Mouse (Mus musculus): ENCODE data around the gene Abhd4. TPM values are rescaled to one million over a fixed set of nuclear protein-coding genes. Genes with fewer than 3 reads are reported as not detected.

Abhd4 gene
- polyA plus RNA-seq, 1 experiment from 2014 or later = 22.0 TPM

- 77% methylated on average over 10 of the region's 10 CpGs for WGBS (ENCODE audit: insufficient replicate concordance)
- no peaks in the 10 kb centered on the region for H3K27me3 ChIP-seq (replicated peaks)
- H3K4me3 ChIP-seq = no peak overlapping the region
- no peaks in the 10 kb centered on the region for H3K9me3 ChIP-seq (replicated peaks)
- H3K9ac ChIP-seq = no peak overlapping the region
- no peak overlapping the region for H3K4me2 ChIP-seq
- H3K4me1 ChIP-seq = no peaks in the 10 kb centered on the region
- H3K36me3 ChIP-seq = peaks cover 26% of the 10 kb centered on the region
- H3K27ac ChIP-seq = no peak overlapping the region
- no peak for ATAC-seq
Observed at GRCm38 (mm10) chr14:54267966-54268365, 14.0 kb downstream of the Abhd4 start.

- no peaks in the 10 kb centered on the region for H3K27me3 ChIP-seq (replicated peaks)
- no peaks in the 10 kb centered on the region for H3K9me3 ChIP-seq (replicated peaks)
- no peaks in the 10 kb centered on the region for H3K4me1 ChIP-seq
- H3K9ac ChIP-seq = no peak overlapping the region
- no peak overlapping the region for H3K4me3 ChIP-seq
- H3K36me3 ChIP-seq = peaks cover 19% of the 10 kb centered on the region; the same call in 1 of the 2 replicates
- H3K4me2 ChIP-seq = no peak overlapping the region
- H3K27ac ChIP-seq = no peak overlapping the region; the same call in 1 of the 2 replicates
- WGBS (ENCODE audit: insufficient replicate concordance) = 80% methylated on average over 3 of the region's 3 CpGs
- ATAC-seq = no peak
Observed at GRCm38 (mm10) chr14:54269566-54269965, 15.6 kb downstream of the Abhd4 start.

DNA sequence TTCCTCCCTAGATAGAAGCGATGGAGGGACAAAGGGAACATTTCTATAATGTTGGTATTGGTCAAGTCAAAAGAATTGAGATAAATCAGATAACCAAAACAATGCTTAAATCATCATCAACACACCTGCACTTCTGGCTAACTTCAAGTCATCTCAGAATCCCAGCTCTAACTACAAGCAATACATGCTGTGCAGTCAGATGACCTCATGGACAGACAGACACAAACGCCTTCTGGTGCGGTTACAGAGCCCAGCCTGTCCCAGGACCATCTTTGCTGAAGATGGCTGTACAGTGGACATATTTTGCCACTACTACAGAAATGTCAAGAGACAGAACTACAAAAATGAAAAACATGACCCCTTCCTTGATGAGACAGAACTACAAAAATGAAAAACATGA is 16.4 kb downstream of the Abhd4 start:
- no peak overlapping the region for H3K4me2 ChIP-seq
- no peak overlapping the region for H3K9ac ChIP-seq
- no peak for ATAC-seq
- peaks cover 17% of the 10 kb centered on the region; the same call in 1 of the 2 replicates for H3K36me3 ChIP-seq
- no peak overlapping the region for H3K27ac ChIP-seq
- no peaks in the 10 kb centered on the region for H3K27me3 ChIP-seq (replicated peaks)
- H3K9me3 ChIP-seq (replicated peaks) = no peaks in the 10 kb centered on the region
- no peak overlapping the region for H3K4me3 ChIP-seq
- 81% methylated on average over 3 of the region's 3 CpGs for WGBS (ENCODE audit: insufficient replicate concordance)
- no peaks in the 10 kb centered on the region for H3K4me1 ChIP-seq

DNA sequence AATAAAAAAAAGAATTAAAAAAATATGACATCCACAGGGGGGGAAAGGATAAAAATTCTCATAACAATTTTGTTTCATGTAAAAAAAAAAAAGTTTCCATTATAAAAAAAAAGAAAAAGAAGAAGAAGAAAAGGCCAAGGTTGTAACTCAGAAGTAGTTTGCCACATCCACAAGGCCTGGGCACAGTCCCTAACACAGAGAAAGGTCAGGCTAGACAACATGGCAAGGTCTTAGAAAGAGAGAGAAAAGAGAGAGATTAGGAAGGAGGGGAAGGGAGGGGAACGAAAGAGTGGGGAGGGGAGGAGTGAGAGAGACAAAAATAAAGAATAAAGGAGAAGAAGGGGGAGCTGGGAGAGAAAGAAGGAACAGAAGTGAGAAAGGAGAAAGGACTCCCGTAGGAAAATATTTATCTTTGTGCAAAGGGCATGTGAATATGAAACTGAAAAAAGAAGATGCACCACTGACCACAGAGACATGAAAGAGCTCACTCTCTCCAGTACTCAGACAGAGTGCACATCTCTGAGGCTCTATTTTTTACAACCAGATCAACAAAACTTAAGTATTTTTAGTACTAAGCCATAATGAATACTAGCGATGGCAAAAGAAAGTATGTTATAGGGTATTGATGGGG is 18.1 kb downstream of the Abhd4 start:
- no peak for ATAC-seq

GRCm38 (mm10) chr14:54272696-54273095 is 18.7 kb downstream of the Abhd4 start:
- Histone ChIP-seq H3K9ac (no peak overlapping the region), H3K27ac (no peak overlapping the region), H3K9me3 (replicated peaks) (no peaks in the 10 kb centered on the region), H3K4me1 (no peaks in the 10 kb centered on the region), H3K36me3 (peaks cover 7% of the 10 kb centered on the region; the same call in 1 of the 2 replicates), H3K27me3 (replicated peaks) (no peaks in the 10 kb centered on the region; the same call in 1 of the 2 replicates), H3K4me3 (no peak overlapping the region), H3K4me2 (no peak overlapping the region)
- no peak for ATAC-seq
- WGBS (ENCODE audit: insufficient replicate concordance) = 77% methylated on average over 3 of the region's 3 CpGs

More for the DNA sequence above, 18.1 kb downstream of the Abhd4 start:
- WGBS (ENCODE audit: insufficient replicate concordance) = 74% methylated on average over 3 of the region's 3 CpGs
- Histone ChIP-seq H3K4me2 (no peak overlapping the region), H3K9ac (no peak overlapping the region), H3K27ac (no peak overlapping the region), H3K9me3 (replicated peaks) (no peaks in the 10 kb centered on the region), H3K4me3 (no peak overlapping the region), H3K27me3 (replicated peaks) (no peaks in the 10 kb centered on the region; the same call in 1 of the 2 replicates), H3K36me3 (peaks cover 12% of the 10 kb centered on the region; the same call in 1 of the 2 replicates), H3K4me1 (no peaks in the 10 kb centered on the region)

DNA sequence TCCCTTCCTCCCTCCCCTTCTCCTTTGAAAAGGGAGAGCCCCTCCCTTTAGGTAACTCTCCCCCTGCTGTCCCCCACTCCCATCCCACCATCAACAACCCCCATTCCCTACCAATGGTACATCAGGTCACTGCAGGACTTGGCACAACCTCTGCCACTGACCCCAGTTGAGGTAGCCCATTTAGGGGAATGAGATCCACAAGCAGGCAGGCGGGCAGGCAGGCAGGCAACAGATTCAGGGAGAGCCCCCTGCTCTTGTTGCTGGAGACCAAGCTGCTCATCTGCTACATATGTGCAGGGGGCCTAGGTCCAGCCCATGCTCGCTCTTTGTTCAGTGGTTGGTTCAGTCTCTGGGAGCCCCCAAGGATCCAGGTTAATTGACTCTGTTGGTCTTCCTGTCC is 22.5 kb downstream of the Abhd4 start:
- WGBS (ENCODE audit: insufficient replicate concordance) = 52% methylated on average over 2 of the region's 2 CpGs
- H3K27me3 ChIP-seq (replicated peaks) = no peaks in the 10 kb centered on the region; the same call in 1 of the 2 replicates

DNA sequence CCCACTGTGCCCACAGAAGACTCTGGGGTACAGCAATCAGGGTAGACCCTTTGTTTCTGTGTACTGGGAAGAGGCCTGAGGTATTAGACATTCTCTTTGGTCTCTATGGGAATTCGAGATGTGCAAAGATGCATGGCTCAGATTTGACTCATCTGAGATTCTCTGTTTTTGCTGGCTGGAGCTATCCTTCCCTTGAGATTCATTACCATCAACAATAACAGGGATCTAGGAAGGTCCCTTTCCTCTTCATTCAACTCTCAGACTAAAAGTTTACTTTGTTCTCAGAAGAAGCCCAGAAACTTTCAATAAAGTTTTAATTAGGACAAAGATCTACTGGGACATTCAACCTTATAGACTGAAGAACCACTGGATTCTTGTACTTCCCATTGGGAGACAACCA is 30.9 kb downstream of the Abhd4 start, which contains the start of gene Olfr49:
TSS of gene Olfr49 (minus strand) at position 101 of the 400 bp plus-strand sequence.
- H3K9ac ChIP-seq = no peak within 1 kb of the TSS
- WGBS (ENCODE audit: insufficient replicate concordance) = 55% methylated on average over 1 of the region's 1 CpGs
- no peak within 1 kb of the TSS for H3K27ac ChIP-seq
- H3K36me3 ChIP-seq = no peaks in the 10 kb centered on the region
- H3K27me3 ChIP-seq (replicated peaks) = 0 out of 2 replicates have a peak, but pooled peaks cover 10% of the 10 kb centered on the region
- H3K9me3 ChIP-seq (replicated peaks) = no peaks in the 10 kb centered on the region
- no peaks in the 10 kb centered on the region for H3K4me1 ChIP-seq
- no peak within 1 kb of the TSS for H3K4me2 ChIP-seq
- H3K4me3 ChIP-seq = no peak within 1 kb of the TSS
- ATAC-seq = no peak

More for the DNA sequence above, 22.5 kb downstream of the Abhd4 start:
- Histone ChIP-seq H3K36me3 (no peaks in the 10 kb centered on the region), H3K9me3 (replicated peaks) (no peaks in the 10 kb centered on the region), H3K4me2 (no peak overlapping the region), H3K27ac (no peak overlapping the region), H3K9ac (no peak overlapping the region), H3K4me3 (no peak overlapping the region), H3K4me1 (no peaks in the 10 kb centered on the region)
- no peak for ATAC-seq

- Histone ChIP-seq H3K4me1 (no peaks in the 10 kb centered on the region), H3K9ac (no peak overlapping the region), H3K4me3 (no peak overlapping the region), H3K4me2 (no peak overlapping the region), H3K27ac (no peak overlapping the region), H3K36me3 (no peaks in the 10 kb centered on the region), H3K9me3 (replicated peaks) (no peaks in the 10 kb centered on the region), H3K27me3 (replicated peaks) (no peaks in the 10 kb centered on the region)
- no peak for ATAC-seq
- WGBS (ENCODE audit: insufficient replicate concordance) = 53% methylated on average over 5 of the region's 5 CpGs
Observed at GRCm38 (mm10) chr14:54300136-54300535, 46.1 kb downstream of the Abhd4 start.

DNA sequence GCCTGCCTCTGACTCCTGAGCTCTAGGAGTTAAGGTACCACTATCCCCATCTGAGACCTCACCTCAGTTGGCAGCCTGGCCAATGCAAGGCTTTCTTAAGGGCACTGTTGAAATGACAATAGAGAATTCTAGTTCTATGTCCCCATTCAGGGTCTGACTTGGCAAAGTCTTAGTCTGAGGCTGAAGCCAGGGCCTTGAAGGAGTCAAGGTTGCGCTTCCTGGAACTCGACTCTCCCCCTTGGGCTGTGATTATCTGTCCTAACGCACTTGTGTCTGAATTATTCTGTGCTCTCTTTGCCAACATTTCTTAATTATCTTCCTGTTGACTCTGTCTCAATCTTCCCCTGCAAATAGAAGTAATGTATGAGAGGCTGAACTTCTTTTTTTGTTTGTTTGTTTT is 46.7 kb downstream of the Abhd4 start:
- Histone ChIP-seq H3K27me3 (replicated peaks) (no peaks in the 10 kb centered on the region), H3K36me3 (no peaks in the 10 kb centered on the region), H3K4me2 (no peak overlapping the region), H3K27ac (no peak overlapping the region), H3K9ac (no peak overlapping the region), H3K4me1 (no peaks in the 10 kb centered on the region), H3K4me3 (no peak overlapping the region), H3K9me3 (replicated peaks) (no peaks in the 10 kb centered on the region)
- ATAC-seq = no peak
- WGBS (ENCODE audit: insufficient replicate concordance) = 75% methylated on average over 3 of the region's 3 CpGs

GRCm38 (mm10) chr14:54311763-54312162 is 57.8 kb downstream of the Abhd4 start:
- 34% methylated on average over 3 of the region's 3 CpGs for WGBS (ENCODE audit: insufficient replicate concordance)
- no peaks in the 10 kb centered on the region for H3K4me1 ChIP-seq
- ATAC-seq = no peak

More at GRCm38 (mm10) chr14:54311763-54312162, 57.8 kb downstream of the Abhd4 start:
- H3K9me3 ChIP-seq (replicated peaks) = no peaks in the 10 kb centered on the region
- H3K4me3 ChIP-seq = no peak overlapping the region
- H3K27ac ChIP-seq = no peak overlapping the region
- no peaks in the 10 kb centered on the region for H3K36me3 ChIP-seq
- no peak overlapping the region for H3K9ac ChIP-seq
- 0 out of 2 replicates have a peak, but pooled peaks cover 3% of the 10 kb centered on the region for H3K27me3 ChIP-seq (replicated peaks)
- H3K4me2 ChIP-seq = no peak overlapping the region
